ENCODE assay signal across 15 mouse cellular contexts in the genomic region with DNA sequence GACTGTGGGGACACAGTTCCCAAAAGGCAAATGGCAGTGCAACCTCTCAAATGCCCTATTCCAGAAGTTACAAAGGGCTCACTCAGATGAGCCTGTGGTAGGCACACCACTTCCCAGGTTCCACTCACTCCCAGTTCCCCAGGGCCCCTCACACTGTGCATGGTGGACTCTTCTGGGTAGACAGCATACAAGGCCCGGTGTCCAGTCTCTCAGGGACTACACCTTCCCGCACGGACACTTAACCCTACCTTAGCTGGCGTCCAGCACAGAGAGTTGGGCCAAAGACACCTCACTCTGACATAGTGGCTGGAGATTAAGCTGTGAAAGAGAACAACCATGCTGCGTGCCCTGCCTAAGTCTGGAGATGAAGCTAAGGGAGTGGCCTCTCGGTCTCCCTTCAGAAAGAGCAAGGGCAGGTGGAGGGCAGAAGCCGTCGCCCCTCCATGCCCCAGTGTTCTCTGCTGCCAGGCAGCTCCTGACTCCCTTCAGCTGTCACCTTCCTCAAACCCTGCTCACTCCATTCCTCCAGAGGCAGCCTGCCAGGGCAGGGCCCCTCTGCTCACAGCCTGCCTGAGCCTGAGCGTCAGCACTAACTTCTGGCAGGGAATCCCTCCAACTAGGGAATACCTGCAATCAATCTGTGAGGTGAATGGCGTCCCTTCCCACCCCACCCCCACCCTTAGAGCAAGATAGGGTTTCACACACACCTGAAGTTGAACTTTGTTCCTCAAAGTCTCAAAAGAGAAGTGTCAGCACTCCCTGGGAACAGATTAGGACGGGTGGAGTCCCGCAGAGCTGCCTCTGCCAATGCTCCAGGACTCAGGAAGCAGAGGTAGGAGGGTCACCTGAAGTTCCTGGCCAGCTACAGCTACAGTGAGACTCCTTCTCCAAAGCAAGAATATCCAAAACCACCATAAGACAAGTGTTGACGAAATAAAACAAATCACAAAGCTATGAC. TPM values are rescaled to one million over a fixed set of nuclear protein-coding genes. Genes with fewer than 3 reads are reported as not detected.
DNase-seq lines count a peak whose midpoint lies in the region; ATAC-seq and TF ChIP-seq lines count a peak whose summit lies in the region.
"Had no signal": no experiment of that assay in that cellular context is flagged by ENCODE, and none has a peak within 500 bp of the region (broad histone marks: within the 10 kb centered on the region; RNA-seq: fewer than 3 reads in every experiment).

No protein-coding gene starts in this region.

- intact Hi-C loops in heart, postnatal 25 days (cut with DNase I): no loop called here

- no peak for TF ChIP-seq CTCF in G1E (IDR thresholded peaks at IDR 0.05; ENCODE audit: low read depth, low read length)

- peak overlapping the region; percentile 59 for H3K9ac ChIP-seq in heart, embryonic 14.5 days (ENCODE audit: low read length)
- H3K9ac ChIP-seq in limb, embryonic 15.5 days: no peak overlapping the region
- H3K9ac ChIP-seq: embryonic facial prominence, embryonic 12.5 days; forebrain, postnatal 0 days; neural tube, embryonic 15.5 days had no signal

- H3K36me3 ChIP-seq in G1E (replicated peaks): no peaks in the 10 kb centered on the region
- H3K36me3 ChIP-seq in heart, embryonic 14.5 days (ENCODE audit: control insufficient read depth, insufficient read depth, low read length): peaks cover 21% of the 10 kb centered on the region
- peaks cover 3% of the 10 kb centered on the region; the same call in 1 of the 2 replicates for H3K36me3 ChIP-seq in limb, embryonic 15.5 days

- WGBS in heart, embryonic 14.5 days: 30% methylated on average over 13 of the region's 13 CpGs
- WGBS in limb, embryonic 15.5 days: 58% methylated on average over 13 of the region's 13 CpGs

- peak overlapping the region; percentile 95 to 100 for H3K27ac ChIP-seq in heart, embryonic 14.5 days (replicated peaks in 1 of 2; ENCODE audit: control insufficient read depth in 1 of 2, insufficient read depth in 1 of 2, low read depth in 2 of 2, low read length in 2 of 2)
- H3K27ac ChIP-seq in limb, embryonic 15.5 days: peak overlapping the region; percentile 12; the same call in 1 of the 2 replicates
- H3K27ac ChIP-seq: macrophage had no signal

- no peaks in the 10 kb centered on the region for H3K27me3 ChIP-seq in G1E (ENCODE audit: insufficient read depth, low read length)
- H3K27me3 ChIP-seq in heart, embryonic 14.5 days (ENCODE audit: control insufficient read depth, insufficient read depth, low read length): no peaks in the 10 kb centered on the region
- no peaks in the 10 kb centered on the region for H3K27me3 ChIP-seq in limb, embryonic 15.5 days
- H3K27me3 ChIP-seq: embryonic facial prominence, embryonic 12.5 days; neural tube, embryonic 15.5 days had no signal

- DNase-seq in heart, adult 18-20 months: peak; percentile 47 to 54
- DNase-seq in heart, postnatal 25 days (ENCODE audit: low spot score): no peak
- DNase-seq in G1E (ENCODE audit: low spot score): no peak
- DNase-seq in right cerebral cortex, postnatal 14 days: no peak
- DNase-seq in urinary bladder, adult 2 months (ENCODE audit: low spot score): no peak
- DNase-seq in urinary bladder, postnatal 4 days (ENCODE audit: low spot score in 2 of 2): no peak
- DNase-seq: cerebellum, postnatal 14 days; forebrain, postnatal 0 days; kidney, adult 11 months; right cerebral cortex, postnatal 4 days had no signal

- peaks cover 85% of the 10 kb centered on the region for H3K9me3 ChIP-seq in G1E (replicated peaks)
- no peaks in the 10 kb centered on the region for H3K9me3 ChIP-seq in heart, embryonic 14.5 days (ENCODE audit: control insufficient read depth, low read length)
- H3K9me3 ChIP-seq in limb, embryonic 15.5 days: no peaks in the 10 kb centered on the region
- H3K9me3 ChIP-seq: embryonic facial prominence, embryonic 12.5 days; neural tube, embryonic 15.5 days had no signal

- peak overlapping the region; percentile 27; the same call in 1 of the 2 replicates for H3K4me3 ChIP-seq in G1E (ENCODE audit: low read depth, low read length)
- H3K4me3 ChIP-seq in heart, embryonic 14.5 days (ENCODE audit: control insufficient read depth in 1 of 2, insufficient read depth in 1 of 2, low read depth in 1 of 2, low read length in 2 of 2): peak overlapping the region in 1 of 2 experiments; percentile 10; a peak in 1 of 4 replicates
- no peak overlapping the region for H3K4me3 ChIP-seq in limb, embryonic 15.5 days
- H3K4me3 ChIP-seq: embryonic facial prominence, embryonic 12.5 days; neural tube, embryonic 15.5 days had no signal

- H3K4me1 ChIP-seq in G1E (ENCODE audit: insufficient read depth, low read depth, low read length): no peaks in the 10 kb centered on the region
- H3K4me1 ChIP-seq in heart, embryonic 14.5 days (ENCODE audit: control insufficient read depth in 2 of 2, insufficient read depth in 2 of 2, low read length in 2 of 2): peaks cover 59 to 90% of the 10 kb centered on the region in 2 experiments
- peaks cover 37% of the 10 kb centered on the region for H3K4me1 ChIP-seq in limb, embryonic 15.5 days

- ATAC-seq in G1E (ENCODE audit: extremely low read depth, insufficient number of reproducible peaks, low FRiP score, poor library complexity, severe bottlenecking): no peak
- ATAC-seq in heart, embryonic 14.5 days (ENCODE audit: insufficient number of reproducible peaks, insufficient read depth, low FRiP score, low read depth): peak; percentile 76
- ATAC-seq in limb, embryonic 15.5 days (ENCODE audit: insufficient number of reproducible peaks, low FRiP score, low TSS enrichment, low read depth): 0 out of 2 replicates have a peak, but pooled peaks have one; percentile 5
- ATAC-seq: forebrain, postnatal 0 days had no signal

- peak overlapping the region; percentile 56 for H3K4me2 ChIP-seq in heart, embryonic 14.5 days (ENCODE audit: low read length)
- H3K4me2 ChIP-seq in limb, embryonic 15.5 days: no peak overlapping the region
- H3K4me2 ChIP-seq: embryonic facial prominence, embryonic 12.5 days; neural tube, embryonic 15.5 days had no signal

RNA-seq across cellular contexts. Expression of gene Sipa1l2, which starts 30.3 kb away (rescaled TPM):
- total RNA-seq in heart, adult 18-20 months (2021): 10 to 100 TPM; 37.9 to 42.2 TPM
- 10 to 100 TPM; 43.7 to 44.8 TPM for total RNA-seq in heart, postnatal 25 days (2021)
- total RNA-seq in G1E (2014; fragmentation: Nextera tagmentation) (not detected in 2 replicates), G1E (2017) (0.05 and 0.06 TPM in 2 replicates)
- not detected in 2 replicates for polyA plus RNA-seq in G1E (2012)
- polyA plus RNA-seq in heart, embryonic 14.5 days (2014; fragmentation: Nextera tagmentation; extraction: Ambion mirVana): 17.8 and 18.0 TPM in 2 replicates
- 12.0 and 12.7 TPM in 2 replicates for polyA plus RNA-seq in limb, embryonic 15.5 days (2015; fragmentation: Nextera tagmentation; extraction: Ambion mirVana)
- polyA plus RNA-seq in urinary bladder, adult 2 months (2012; rRNA removed): 16.7 and 20.2 TPM in 2 replicates

Comparison
In these comparisons a context has a peak if more than half of its experiments do, and no peak if none do; other contexts are left out.
1. DNase-seq: peak in heart, adult 18-20 months (2 of 2); none in heart, postnatal 25 days (single experiment), G1E (single experiment), right cerebral cortex, postnatal 14 days (single experiment), urinary bladder, adult 2 months (single experiment) and urinary bladder, postnatal 4 days (0 of 2).
2. RNA of gene Sipa1l2, which starts 30.3 kb away (polyA plus RNA-seq): 17.8 to 18.0 TPM in heart, embryonic 14.5 days, 16.7 to 20.2 TPM in urinary bladder, adult 2 months and 12.0 to 12.7 TPM in limb, embryonic 15.5 days; not detected in G1E; every median in the first group is over 10 times any median in the second.